Mouse (Mus musculus): ENCODE results near the gene Ahnak. TPM values are rescaled to one million over a fixed set of nuclear protein-coding genes. Genes with fewer than 3 reads are reported as not detected.

Gene Ahnak
- 19.0 and 20.0 TPM in 2 replicates for total RNA-seq (2015; ENCODE audit: low replicate concordance)
- total RNA-seq (2017; ENCODE audit: low replicate concordance) = 24.3 and 30.2 TPM in 2 replicates

- ATAC-seq (replicated peaks; ENCODE audit: low FRiP score, poor library complexity, severe bottlenecking) = no peak
Observed at GRCm38 (mm10) chr19:8989066-8989566, at the start of gene Ahnak. Gene Ahnak, plus strand, starts transcription at chr19:8989284.

DNA sequence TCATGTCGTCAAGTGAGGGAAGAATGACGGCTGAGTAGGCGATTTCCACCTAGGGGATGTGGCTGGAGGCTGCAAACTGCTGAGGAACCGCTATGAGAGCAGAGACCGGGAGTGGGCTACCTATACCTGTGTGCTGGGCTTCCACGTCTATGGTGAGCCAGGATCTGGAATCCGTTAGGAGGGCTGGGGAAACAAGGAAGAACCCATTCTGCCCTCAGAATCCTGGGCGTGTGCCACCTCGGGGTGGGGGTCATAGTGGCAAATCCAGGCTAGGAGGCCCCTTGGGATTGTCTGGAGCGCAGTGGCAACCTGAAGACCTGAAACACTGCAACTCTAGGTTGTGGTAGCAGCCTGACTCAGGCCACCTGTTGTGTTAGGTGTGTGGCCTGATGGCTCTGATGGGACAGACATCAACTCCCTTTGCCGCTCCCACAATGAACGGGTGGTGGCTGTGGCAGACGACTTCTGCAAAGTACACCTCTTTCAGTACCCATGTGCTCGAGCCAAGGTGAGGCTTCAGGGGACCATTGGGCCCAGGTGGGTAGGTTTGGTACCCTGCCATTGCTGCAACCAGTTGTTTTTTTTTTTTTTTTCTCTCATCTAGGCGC, 48.5 kb upstream of the Ahnak start:
- no peak for ATAC-seq (replicated peaks; ENCODE audit: low FRiP score, poor library complexity, severe bottlenecking)

DNA sequence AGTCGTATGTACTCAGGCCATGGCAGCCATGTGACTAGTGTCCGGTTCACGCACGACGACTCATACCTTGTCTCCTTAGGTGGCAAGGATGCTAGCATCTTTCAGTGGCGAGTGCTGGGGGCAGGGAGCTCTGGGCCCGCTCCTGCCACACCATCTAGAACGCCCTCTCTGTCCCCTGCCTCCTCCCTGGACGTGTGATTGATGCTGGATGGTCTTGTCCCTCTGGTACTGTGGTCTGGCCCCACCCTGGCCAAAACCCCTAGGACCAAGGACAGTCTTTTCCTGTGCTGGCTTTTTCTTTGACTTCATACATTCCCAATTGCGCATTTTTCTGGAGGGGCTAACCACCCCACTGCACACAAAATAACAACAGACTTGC, 48.0 kb upstream of the Ahnak start:
- ATAC-seq (replicated peaks; ENCODE audit: low FRiP score, poor library complexity, severe bottlenecking) = no peak; the same call in 1 of the 2 replicates

DNA sequence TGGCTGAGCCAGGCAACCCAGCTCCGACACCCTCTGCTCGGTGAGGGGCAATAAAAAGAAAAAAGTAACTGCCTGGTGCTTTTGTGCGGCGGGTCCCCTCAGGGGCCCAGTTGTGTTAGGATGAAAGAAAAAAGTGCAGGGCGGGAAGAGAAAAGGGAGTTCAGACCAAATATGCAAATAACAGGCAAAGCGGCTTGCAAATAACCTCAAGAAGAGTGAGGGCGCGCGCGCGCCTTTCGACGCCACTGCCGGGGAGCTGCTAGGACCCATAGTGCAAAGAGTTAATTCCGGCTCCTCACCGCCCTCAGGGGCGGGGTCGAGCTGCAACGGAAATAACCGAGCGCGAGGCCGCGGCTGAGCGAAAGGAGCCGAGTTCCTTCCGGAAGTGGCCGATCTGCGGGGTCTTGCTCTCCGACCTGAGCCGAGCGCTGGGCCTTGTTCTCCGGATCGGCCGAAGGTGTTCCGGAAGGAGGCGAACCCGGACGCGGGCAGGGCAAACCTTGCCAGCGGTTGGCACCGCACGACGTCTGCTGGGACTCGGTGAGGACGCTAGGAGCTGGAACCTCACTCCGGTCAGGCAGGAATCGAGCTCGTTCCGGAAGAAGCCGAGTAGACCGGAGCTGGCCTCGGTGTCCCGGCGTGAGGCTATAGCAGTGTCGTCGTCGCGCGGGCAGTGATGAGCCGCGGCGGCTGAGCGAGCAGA, 47.4 kb upstream of the Ahnak start, which contains the start of gene Mta2:
Gene Mta2, plus strand, starts transcription at position 361 of the 703 bp plus-strand sequence.
- ATAC-seq (replicated peaks; ENCODE audit: low FRiP score, poor library complexity, severe bottlenecking) = peak; percentile 86

DNA sequence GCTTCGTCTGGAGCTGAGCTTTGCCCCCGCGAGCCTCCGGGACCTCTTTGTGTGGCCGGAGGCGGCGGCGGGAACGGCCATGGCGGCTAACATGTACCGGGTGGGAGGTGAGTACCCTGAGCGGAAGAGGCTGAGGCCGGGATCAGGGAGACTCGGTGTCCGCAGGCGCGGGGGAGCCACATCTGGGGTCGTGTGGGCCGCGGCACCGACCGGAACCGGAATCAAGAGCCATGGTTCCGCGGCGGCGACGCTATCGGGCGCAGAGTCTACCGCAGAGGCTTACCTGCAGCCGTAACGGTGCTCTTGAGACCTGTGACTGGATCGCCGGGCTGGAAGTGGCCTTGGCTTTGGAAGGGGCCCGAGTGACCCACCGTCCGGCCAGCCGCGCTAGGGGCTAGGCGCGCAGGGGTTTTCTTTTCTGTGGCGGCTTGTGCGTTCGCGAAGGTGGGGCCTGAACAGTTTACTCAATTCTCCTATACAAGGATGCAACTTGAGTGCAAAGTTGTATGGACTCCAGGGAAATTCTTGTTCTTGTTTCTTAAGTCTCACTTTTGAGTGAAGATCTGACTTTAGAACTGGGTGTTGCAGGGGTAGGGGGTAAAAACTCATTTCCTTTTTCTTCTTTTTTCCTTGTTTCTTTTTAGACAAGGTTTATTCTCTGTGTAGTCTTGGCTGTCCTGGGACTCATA, 46.7 kb upstream of the Ahnak start:
- ATAC-seq (replicated peaks; ENCODE audit: low FRiP score, poor library complexity, severe bottlenecking) = peak; percentile 24

DNA sequence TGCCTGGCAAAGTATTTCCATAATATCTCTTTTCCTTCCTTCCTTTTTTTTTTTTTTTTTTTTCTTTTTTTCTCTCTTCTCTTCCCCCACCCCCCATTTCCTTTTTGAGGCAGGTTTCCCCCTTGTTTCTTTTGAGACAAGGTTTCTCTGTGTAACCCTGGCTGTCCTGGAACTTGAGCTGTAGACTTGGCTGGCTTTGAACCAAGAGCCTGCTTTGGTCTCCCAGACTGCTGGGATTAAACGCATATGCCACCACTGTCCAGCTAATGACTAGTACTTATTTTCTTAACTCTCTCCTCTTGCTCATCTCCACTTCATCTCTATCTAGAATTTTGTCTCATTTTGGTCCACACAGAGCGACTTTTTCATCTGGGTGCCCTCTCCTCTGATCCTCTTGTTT, 46.0 kb upstream of the Ahnak start:
- ATAC-seq (replicated peaks; ENCODE audit: low FRiP score, poor library complexity, severe bottlenecking) = no peak

- no peak for ATAC-seq (replicated peaks; ENCODE audit: low FRiP score, poor library complexity, severe bottlenecking)
Observed at GRCm38 (mm10) chr19:8944062-8944461, 45.0 kb upstream of the Ahnak start.

DNA sequence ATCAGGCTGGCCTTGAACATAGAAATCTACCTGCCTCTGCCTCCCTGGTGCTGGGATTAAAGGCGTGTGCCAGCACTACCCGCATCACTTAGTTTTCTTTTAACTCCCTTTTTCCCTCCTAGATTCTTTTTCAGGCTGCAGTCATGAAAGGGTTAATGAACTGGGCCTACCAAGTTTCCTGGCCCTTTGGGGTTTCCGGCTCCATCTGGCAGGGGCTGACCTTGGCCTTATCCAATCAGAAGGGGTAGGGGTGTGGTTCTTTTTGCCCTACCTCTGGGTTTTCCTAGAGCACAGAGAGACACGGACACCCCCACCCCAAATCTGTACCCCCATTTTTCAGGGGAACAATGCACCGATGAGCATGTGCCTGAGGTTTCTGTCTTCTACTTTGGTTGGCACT, 44.3 kb upstream of the Ahnak start:
- ATAC-seq (replicated peaks; ENCODE audit: low FRiP score, poor library complexity, severe bottlenecking) = no peak

DNA sequence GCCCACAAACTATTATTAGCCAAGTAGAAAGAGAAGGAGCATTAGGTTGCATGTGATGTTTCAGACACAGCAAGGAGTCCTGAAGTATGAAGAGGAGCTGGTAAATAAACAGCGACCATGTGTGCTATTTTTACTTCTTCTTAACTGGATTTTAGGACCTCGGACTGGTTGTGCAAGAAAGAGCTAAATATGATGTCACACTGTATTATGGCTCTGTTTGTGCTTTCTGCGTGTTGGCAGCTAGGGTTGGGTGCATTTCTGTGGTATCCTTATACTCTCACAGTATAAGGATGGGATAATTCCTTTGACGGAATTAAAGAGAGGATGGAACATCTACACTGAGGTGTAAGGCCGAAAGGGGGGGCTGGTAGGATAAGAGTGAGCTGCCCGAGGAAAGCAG, 43.8 kb upstream of the Ahnak start:
- no peak for ATAC-seq (replicated peaks; ENCODE audit: low FRiP score, poor library complexity, severe bottlenecking)

- peak; percentile 78 for ATAC-seq (replicated peaks; ENCODE audit: low FRiP score, poor library complexity, severe bottlenecking)
Observed at GRCm38 (mm10) chr19:8946929-8947328, 42.2 kb upstream of the Ahnak start.

- no peak for ATAC-seq (replicated peaks; ENCODE audit: low FRiP score, poor library complexity, severe bottlenecking)
Observed at GRCm38 (mm10) chr19:8950190-8950589, 38.9 kb upstream of the Ahnak start.

GRCm38 (mm10) chr19:8952241-8952640, 36.8 kb upstream of the Ahnak start:
- ATAC-seq (replicated peaks; ENCODE audit: low FRiP score, poor library complexity, severe bottlenecking) = no peak

- ATAC-seq (replicated peaks; ENCODE audit: low FRiP score, poor library complexity, severe bottlenecking) = peak; percentile 97
Observed at GRCm38 (mm10) chr19:8953135-8954039, 35.7 kb upstream of the Ahnak start, which contains the start of gene Tut1. Gene Tut1, plus strand, starts transcription at chr19:8953847.

- no peak for ATAC-seq (replicated peaks; ENCODE audit: low FRiP score, poor library complexity, severe bottlenecking)
Observed at GRCm38 (mm10) chr19:8954171-8954570, 34.9 kb upstream of the Ahnak start.

DNA sequence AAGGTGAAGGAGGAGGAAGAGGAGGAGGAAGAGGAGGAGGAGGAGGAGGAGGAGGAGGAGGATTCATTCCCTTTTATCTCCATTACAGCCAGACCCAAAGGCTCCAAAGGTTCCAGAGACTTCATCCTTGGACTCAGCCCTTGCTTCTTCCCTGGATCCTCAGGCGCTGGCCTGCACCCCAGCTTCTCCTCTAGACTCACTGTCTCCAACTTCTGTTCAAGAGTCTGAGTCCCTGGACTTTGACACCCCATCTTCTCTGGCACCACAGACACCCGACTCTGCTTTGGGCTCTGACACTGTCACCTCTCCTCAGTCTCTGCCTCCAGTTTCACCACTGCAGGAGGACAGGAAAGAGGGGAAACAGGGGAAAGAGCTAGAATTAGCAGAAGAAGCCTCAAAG, 26.8 kb upstream of the Ahnak start:
- no peak for ATAC-seq (replicated peaks; ENCODE audit: low FRiP score, poor library complexity, severe bottlenecking)

DNA sequence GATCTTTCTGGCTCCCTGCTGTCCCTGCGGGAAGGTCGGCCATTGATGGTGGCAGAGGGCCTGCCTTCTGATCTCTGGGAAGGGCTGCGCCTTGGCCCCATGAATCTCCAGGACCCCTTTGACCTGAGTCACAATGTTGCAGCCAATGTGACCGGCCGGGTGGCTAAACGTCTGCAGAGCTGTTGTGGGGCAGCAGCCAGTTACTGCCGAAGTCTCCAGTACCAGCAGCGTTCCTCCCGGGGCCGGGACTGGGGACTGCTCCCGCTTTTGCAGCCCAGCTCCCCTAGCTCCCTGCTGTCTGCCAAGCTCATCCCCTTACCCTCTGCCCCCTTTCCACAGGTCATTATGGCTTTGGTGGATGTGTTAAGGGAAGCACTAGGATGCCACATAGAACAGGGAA, 24.0 kb upstream of the Ahnak start:
- ATAC-seq (replicated peaks; ENCODE audit: low FRiP score, poor library complexity, severe bottlenecking) = no peak

DNA sequence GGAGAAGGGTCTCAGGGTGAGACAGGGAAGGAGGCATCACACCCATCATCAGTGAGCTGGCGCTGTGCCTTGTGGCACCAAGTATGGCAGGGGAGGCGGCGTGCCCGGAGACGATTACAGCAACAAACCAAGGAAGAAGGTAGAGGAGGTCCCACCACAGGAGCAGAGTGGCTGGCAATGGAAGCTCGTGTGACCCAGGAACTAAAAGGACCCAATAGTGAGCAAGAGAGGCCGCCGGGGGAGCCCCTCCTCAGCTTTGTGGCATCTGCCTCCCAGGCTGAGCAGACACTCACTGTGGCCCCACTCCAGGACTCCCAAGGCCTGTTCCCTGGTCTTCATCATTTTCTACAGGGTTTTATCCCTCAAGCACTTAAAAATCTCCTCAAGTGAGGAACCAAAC, 23.3 kb upstream of the Ahnak start:
- ATAC-seq (replicated peaks; ENCODE audit: low FRiP score, poor library complexity, severe bottlenecking) = no peak

DNA sequence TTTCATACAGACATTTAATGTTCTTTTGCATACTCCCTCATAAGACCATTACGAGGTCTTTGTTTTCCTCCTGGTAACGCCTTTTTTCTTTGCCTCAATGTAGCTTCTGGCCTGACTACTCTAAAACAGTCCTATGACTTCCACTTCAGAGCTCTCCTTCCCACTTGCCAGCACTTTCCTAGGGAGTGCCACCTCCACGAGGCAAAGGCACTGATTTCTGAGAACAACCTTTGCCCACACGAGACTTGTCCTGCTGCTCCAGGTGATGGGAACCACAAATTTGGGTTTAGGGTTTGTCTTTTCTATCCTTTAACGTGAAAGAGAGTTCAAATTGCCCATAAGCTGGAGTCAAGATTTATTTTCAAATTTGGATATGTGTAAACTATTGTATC, 22.9 kb upstream of the Ahnak start:
- peak; percentile 10 for ATAC-seq (replicated peaks; ENCODE audit: low FRiP score, poor library complexity, severe bottlenecking)

DNA sequence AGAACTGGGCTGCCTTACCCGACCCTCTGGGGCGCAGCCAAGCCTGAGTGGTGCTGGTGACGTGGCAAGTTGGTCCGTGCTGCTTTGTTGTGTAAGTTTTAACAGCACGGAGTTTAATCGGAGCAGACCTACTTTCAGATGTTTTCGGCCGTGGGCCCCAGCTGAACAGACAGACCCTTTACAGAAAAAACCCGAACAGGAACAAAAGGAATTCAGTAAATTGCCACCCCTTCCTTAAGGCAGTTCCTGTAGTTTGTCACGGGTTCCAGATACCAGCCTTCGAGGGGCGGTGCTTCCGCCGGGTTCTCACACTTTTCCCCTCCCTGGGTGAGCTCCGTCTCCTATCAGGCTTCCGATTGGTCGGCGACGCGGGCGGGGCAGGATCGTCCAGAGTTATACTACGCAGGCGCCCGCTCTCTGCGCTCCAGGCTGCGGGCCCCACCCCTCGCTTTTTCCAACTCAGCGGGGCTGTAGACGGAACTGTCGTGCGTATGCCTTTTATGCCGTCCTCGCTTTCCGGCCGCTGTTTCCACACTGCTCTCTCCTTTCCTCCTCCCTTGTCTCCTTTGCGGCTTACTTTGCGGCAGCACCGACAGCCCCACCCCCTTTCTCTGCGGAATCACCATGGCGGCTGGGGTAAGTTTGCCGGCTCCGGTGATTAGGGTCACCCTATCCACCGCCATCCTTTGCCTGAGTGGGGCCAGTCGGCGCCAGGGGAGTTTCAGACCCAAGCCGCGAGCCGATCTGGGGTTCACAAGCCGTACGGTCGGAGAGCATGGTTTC, 22.3 kb upstream of the Ahnak start, which contains the start of gene Eef1g:
Gene Eef1g, plus strand, starts transcription at position 452 of the 783 bp plus-strand sequence.
- peak; percentile 94 for ATAC-seq (replicated peaks; ENCODE audit: low FRiP score, poor library complexity, severe bottlenecking)

Measured in erythroblast, adult 5-6 weeks (primary cell).